Mouse (Mus musculus) 3134 (cell line): ENCODE data around the gene Gm28510.
"Not testable (repeated sequence)": the region's sequence is repeated elsewhere in the genome, so short reads cannot be mapped to it uniquely, and the experiment has no call there.

Experiments used
- DNase-seq: peaks from one replicate; pipeline ENCODE4 v3.0.0-alpha.2; 2011; ENCODE audit warnings: low spot score; ENCODE audit not compliant: insufficient read length; ENCODE audit errors: extremely low read depth

The Gm28510 gene

DNA sequence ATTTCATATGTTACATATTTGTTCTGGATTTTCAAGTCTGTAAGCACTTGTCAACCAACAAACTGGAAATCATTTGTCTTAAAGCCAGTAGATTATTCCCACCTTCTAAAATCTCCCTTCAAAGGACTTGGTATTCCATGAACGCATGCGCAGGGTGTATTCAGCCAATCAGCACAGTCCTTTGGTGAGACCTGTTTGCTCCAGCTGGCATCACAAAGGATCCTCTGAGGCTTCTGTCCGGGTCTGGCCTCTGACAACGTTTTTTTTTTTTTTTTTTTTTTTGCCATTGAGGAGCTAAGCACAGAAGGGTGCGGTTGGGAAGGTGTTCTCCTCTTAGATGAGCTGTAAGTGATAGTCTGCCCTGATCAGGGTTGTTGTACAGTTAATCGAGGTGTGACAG is at the start of gene Gm28510:
TSS of gene Gm28510 (plus strand) at position 301 of the 400 bp plus-strand sequence.
- not testable (repeated sequence) for DNase-seq
